Mouse (Mus musculus) liver, adult 2 months (tissue): ENCODE measurements around the gene Ak5. TPM values are rescaled to one million over a fixed set of nuclear protein-coding genes. Genes with fewer than 3 reads are reported as not detected.

Experiments
- DNase-seq: peaks from one replicate; pipeline ENCODE4 v3.0.0-alpha.2; 2011; ENCODE audit warnings: low read depth, low spot score; ENCODE audit errors: extremely low read depth
- H3K27ac ChIP-seq: fragments of 200-500 bp; replicated peaks from 2 replicates; pipeline ENCODE4 v1.5.1; 2012; ENCODE audit warnings: low read depth, mild to moderate bottlenecking, control low read depth, inconsistent platforms, low read length; ENCODE audit not compliant: insufficient read depth
- H3K27me3 ChIP-seq: fragments of 200-500 bp; 2 replicates; pipeline ENCODE4 v1.6.1; 2012; ENCODE audit warnings: mild to moderate bottlenecking, moderate library complexity, low read length, inconsistent platforms; ENCODE audit not compliant: control insufficient read depth, insufficient read depth
- H3K36me3 ChIP-seq: fragments of 200-500 bp; 2 replicates; pipeline ENCODE4 v1.6.1; 2012; ENCODE audit warnings: low read length, inconsistent platforms; ENCODE audit not compliant: control insufficient read depth, insufficient read depth
- H3K4me1 ChIP-seq: fragments of 200-500 bp; 2 replicates; pipeline ENCODE4 v1.6.1; 2011; ENCODE audit warnings: low read length; ENCODE audit not compliant: control insufficient read depth, insufficient read depth
- H3K4me3 ChIP-seq: fragments of 200-500 bp; 2 replicates; pipeline ENCODE4 v1.5.1; 2011; ENCODE audit warnings: low read depth, mild to moderate bottlenecking, control low read depth, low read length, moderate library complexity; ENCODE audit not compliant: insufficient read depth
- H3K79me2 ChIP-seq: fragments of 200-500 bp; 2 replicates; pipeline ENCODE4 v1.6.1; 2012; ENCODE audit warnings: inconsistent platforms, mild to moderate bottlenecking, low read length, moderate library complexity; ENCODE audit not compliant: control insufficient read depth, insufficient read depth
- H3K9ac ChIP-seq: fragments of 200-500 bp; 2 replicates; pipeline ENCODE4 v1.6.1; 2012; ENCODE audit warnings: low read depth, mild to moderate bottlenecking, control low read depth, inconsistent platforms, low read length
- CTCF ChIP-seq: fragments of 200-500 bp; IDR thresholded peaks from 2 replicates; pipeline ENCODE4 v1.5.1; 2011; ENCODE audit warnings: low read depth, low read length, control low read depth
- POLR2A ChIP-seq: fragments of 200-500 bp; IDR thresholded peaks from 2 replicates; pipeline ENCODE4 v1.6.1; 2011; ENCODE audit warnings: low read length, control low read depth; ENCODE audit not compliant: insufficient read depth; ENCODE audit errors: extremely low read depth
- WGBS: fragments of 180-500 bp; shearing (Covaris S2); methylation state at CpG from one replicate; pipeline ENCODE4 v1.1.7; 2018; 5-methylcytosine and 5-hydroxymethylcytosine counted together
- polyA plus RNA-seq: library from polyadenylated mRNA; depleted of rRNA; stranded (reverse); fragments of >200 nt; gene quantifications from 2 replicates; pipeline ENCODE4 v1.2.3, GENCODE M21; 2012
- total RNA-seq: library from RNA; depleted of rRNA; stranded (reverse); fragments of >200 nt; gene quantifications from 2 replicates; pipeline ENCODE4 v1.2.3, GENCODE M21; 2014

Gene Ak5
- total and polyA plus RNA-seq, 2 experiments: not detected

DNA sequence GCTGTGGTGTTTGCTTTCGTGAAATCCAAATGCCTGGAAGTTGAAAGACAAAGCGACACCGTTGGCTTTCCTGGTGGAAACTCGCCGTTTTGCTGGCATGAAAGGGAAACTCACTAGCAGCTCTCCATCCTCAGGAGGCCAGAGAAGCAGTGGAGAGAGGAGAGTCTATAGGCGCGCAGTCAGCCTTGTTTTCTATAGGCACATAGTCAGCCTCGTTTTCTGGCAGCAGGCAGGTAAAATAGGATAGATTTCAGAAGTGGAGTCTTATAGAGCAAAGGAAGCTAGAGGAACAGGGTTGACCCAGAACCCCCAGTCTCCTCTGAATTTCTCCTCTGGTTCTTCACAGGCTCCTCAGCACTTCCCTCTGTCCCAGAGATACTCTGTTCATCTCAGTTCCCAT, 200.1 kb downstream of the Ak5 start:
- Histone ChIP-seq H3K27ac (no peak overlapping the region), H3K4me1 (no peaks in the 10 kb centered on the region), H3K9ac (no peak overlapping the region), H3K36me3 (no peaks in the 10 kb centered on the region), H3K27me3 (no peaks in the 10 kb centered on the region), H3K79me2 (no peaks in the 10 kb centered on the region), H3K4me3 (no peak overlapping the region)
- WGBS: 90% methylated on average over 8 of the region's 8 CpGs
- DNase-seq: no peak
- no peak for TF ChIP-seq POLR2A

DNA sequence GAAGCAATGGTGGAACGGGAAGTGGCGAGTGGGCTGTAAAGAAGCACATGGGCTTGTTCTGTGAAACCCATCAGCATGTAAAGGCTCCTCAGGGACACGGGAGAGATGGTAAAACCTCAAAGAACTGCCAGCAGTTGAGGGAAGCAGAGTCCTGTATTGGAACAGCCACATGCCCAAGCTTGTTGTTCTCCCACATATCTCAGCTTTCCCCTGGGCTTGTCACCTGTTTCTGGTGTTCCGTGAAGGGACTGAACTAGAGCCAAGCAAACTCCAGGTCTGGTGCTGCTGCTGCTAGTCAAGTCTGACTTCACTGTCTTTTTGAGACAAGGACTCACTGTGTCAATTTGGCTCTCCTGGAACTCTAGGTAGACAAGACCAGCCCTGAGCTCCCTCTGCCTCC, 200.8 kb downstream of the Ak5 start:
- H3K4me1 ChIP-seq: no peaks in the 10 kb centered on the region
- TF ChIP-seq CTCF (no peak), POLR2A (no peak)
- no peaks in the 10 kb centered on the region for H3K27me3 ChIP-seq
- no peaks in the 10 kb centered on the region for H3K36me3 ChIP-seq
- no peak overlapping the region for H3K9ac ChIP-seq
- H3K4me3 ChIP-seq: no peak overlapping the region
- DNase-seq: no peak
- no peak overlapping the region for H3K27ac ChIP-seq
- no peaks in the 10 kb centered on the region for H3K79me2 ChIP-seq
- 80% methylated on average over 4 of the region's 4 CpGs for WGBS

DNA sequence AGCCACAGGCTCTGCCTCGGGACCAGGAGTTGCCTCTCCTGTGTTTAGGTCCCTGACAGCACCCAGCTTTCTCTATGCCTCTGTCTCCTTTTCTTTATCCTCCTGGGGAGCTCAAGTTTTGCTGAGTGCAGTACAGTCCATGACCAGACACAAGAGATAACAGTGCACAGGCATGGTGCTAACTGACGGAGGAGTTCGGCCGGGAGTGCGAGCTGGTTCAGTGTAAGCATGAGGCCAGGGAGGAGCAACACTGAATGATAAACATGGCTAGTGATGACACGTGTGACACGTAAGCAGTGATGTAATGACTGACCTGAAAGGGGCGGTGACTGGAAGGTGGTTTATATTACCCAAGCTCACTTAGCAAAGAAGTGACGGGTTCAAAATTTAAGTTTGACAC, 201.3 kb downstream of the Ak5 start:
- H3K4me1 ChIP-seq: no peaks in the 10 kb centered on the region
- H3K4me3 ChIP-seq: no peak overlapping the region
- H3K36me3 ChIP-seq: no peaks in the 10 kb centered on the region
- WGBS: 78% methylated on average over 9 of the region's 9 CpGs
- H3K27me3 ChIP-seq: no peaks in the 10 kb centered on the region
- H3K27ac ChIP-seq: no peak overlapping the region
- H3K9ac ChIP-seq: no peak overlapping the region
- TF ChIP-seq POLR2A (no peak), CTCF (no peak)
- no peak for DNase-seq
- H3K79me2 ChIP-seq: no peaks in the 10 kb centered on the region

DNA sequence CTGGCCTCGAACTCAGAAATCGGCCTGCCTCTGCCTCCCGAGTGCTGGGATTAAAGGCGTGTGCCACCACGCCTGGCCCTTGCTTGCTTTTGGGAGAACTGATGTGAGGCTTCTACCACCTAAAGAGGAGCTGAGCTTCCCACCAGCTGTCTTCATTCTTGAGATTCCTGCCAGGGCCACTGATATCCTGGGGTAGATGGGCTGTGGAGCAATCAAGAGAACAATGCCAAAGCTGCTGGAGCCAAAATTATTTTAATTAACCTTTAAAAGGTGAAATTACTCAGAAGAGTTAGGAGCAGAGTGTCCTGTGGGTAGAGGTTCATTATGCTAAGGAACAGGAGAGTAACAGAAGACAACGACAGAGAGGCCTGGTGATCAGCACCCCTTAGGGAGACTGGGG, 202.8 kb downstream of the Ak5 start:
- 87% methylated on average over 6 of the region's 6 CpGs for WGBS
- no peak for TF ChIP-seq POLR2A
- no peak for TF ChIP-seq CTCF
- Histone ChIP-seq H3K36me3 (peaks cover 11% of the 10 kb centered on the region), H3K27me3 (no peaks in the 10 kb centered on the region), H3K79me2 (no peaks in the 10 kb centered on the region), H3K4me1 (no peaks in the 10 kb centered on the region), H3K27ac (no peak overlapping the region), H3K9ac (no peak overlapping the region), H3K4me3 (no peak overlapping the region)
- no peak for DNase-seq

DNA sequence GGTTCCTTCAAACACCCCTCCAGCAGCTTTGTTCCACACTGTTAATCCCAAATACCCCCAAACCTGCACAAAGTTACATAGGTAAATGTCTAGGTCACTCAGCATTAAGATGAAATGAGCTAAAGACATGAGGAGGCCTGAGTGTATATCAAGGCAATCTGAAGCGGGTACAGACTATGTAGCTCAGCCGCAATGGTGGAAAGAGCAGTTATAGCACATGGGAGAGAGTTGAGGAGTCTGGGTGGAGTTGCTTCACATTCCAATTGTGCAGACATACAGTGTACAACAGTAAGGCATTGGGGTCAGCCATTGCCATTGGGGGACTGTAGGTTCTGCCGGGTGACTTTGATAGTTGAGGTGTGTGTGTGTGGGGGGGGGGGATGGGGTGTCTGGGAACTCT, 203.7 kb downstream of the Ak5 start:
- WGBS: over 99% methylated on average over 3 of the region's 3 CpGs
- Histone ChIP-seq H3K4me1 (no peaks in the 10 kb centered on the region), H3K36me3 (peaks cover 16% of the 10 kb centered on the region), H3K79me2 (no peaks in the 10 kb centered on the region), H3K27ac (no peak overlapping the region), H3K9ac (no peak overlapping the region), H3K27me3 (no peaks in the 10 kb centered on the region), H3K4me3 (no peak overlapping the region)
- no peak for DNase-seq
- TF ChIP-seq POLR2A (no peak), CTCF (no peak)

DNA sequence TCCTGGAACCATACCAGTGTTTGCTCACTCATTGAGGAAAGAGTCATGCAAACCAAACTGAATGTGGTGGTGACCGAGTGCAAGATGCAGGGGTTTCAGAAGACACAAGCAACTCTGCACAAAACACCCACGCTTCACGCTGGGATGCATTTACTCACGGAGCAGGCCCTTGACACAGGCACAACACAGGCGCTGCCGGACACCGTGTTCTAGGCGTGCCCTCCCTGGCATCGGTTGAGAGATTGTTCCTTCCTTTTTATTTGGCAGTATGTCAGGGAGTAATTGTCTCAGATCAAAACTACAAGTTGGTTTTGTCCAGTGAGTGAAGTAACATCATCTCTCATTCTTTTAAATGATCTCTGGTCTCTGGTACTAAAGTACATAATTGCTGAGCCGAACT, 205.3 kb downstream of the Ak5 start:
- H3K79me2 ChIP-seq: no peaks in the 10 kb centered on the region
- H3K4me1 ChIP-seq: no peaks in the 10 kb centered on the region
- whole genome bisulfite sequencing: 87% methylated on average over 10 of the region's 10 CpGs
- TF ChIP-seq POLR2A: no peak
- no peak for TF ChIP-seq CTCF
- H3K27me3 ChIP-seq: no peaks in the 10 kb centered on the region
- H3K9ac ChIP-seq: no peak overlapping the region
- DNase-seq: no peak
- no peak overlapping the region for H3K4me3 ChIP-seq
- no peak overlapping the region for H3K27ac ChIP-seq
- H3K36me3 ChIP-seq: peaks cover 20% of the 10 kb centered on the region
